In the genomic region with DNA sequence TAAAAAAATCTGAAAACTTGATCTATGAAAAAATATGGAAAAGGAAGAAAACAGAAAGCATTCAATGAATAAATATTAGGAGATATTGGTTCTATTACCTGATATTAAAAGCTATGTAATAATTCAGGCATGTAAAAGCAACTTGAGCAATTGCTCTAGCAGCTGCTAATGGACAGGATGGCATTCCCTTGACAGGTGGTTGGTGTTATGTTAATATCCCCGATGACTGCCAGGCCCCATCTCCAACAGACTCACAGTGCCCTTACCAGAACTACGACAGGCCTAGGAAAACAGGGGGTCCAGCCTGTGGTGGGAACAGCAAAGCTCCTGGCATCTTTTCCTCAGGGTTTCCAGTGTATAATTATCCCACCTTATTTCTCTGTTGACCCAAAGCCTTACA, we compare ENCODE assay signal across 15 mouse cellular contexts.
"Had no signal": no experiment of that assay in that cellular context is flagged by ENCODE, and none has a peak within 500 bp of the region (broad histone marks: within the 10 kb centered on the region; RNA-seq: fewer than 3 reads in every experiment).

No protein-coding gene starts in this region.

- H3K4me3 ChIP-seq: heart, embryonic 10.5 days; heart, embryonic 13.5 days; heart, embryonic 15.5 days; hindbrain, embryonic 13.5 days; hindbrain, embryonic 15.5 days; kidney, embryonic 15.5 days; limb, embryonic 13.5 days; limb, embryonic 15.5 days; liver, embryonic 12.5 days had no signal

- H3K27me3 ChIP-seq: heart, embryonic 13.5 days; heart, embryonic 15.5 days; hindbrain, embryonic 13.5 days; hindbrain, embryonic 15.5 days; kidney, embryonic 15.5 days; limb, embryonic 15.5 days; liver, embryonic 12.5 days had no signal

- H3K9ac ChIP-seq: heart, embryonic 13.5 days; heart, embryonic 15.5 days; hindbrain, embryonic 13.5 days; hindbrain, embryonic 15.5 days; kidney, embryonic 15.5 days; limb, embryonic 13.5 days; limb, embryonic 15.5 days; liver, embryonic 12.5 days had no signal

- H3K9me3 ChIP-seq: heart, embryonic 10.5 days; heart, embryonic 13.5 days; heart, embryonic 15.5 days; hindbrain, embryonic 13.5 days; hindbrain, embryonic 15.5 days; kidney, embryonic 15.5 days; limb, embryonic 13.5 days; limb, embryonic 15.5 days; liver, embryonic 12.5 days had no signal

- H3K4me2 ChIP-seq: heart, embryonic 13.5 days; heart, embryonic 15.5 days; hindbrain, embryonic 13.5 days; hindbrain, embryonic 15.5 days; liver, embryonic 12.5 days had no signal

- ATAC-seq: hindbrain, postnatal 0 days; intestine, embryonic 16.5 days; liver, embryonic 12.5 days had no signal

- H3K36me3 ChIP-seq: heart, embryonic 10.5 days; heart, embryonic 13.5 days; heart, embryonic 15.5 days; hindbrain, embryonic 13.5 days; hindbrain, embryonic 15.5 days; kidney, embryonic 15.5 days; limb, embryonic 13.5 days; limb, embryonic 15.5 days; liver, embryonic 12.5 days had no signal

- H3K4me1 ChIP-seq: hindbrain, embryonic 15.5 days; liver, embryonic 12.5 days had no signal

- DNase-seq: kidney, postnatal 14 days; layer of hippocampus, adult 9-11 months; layer of hippocampus, postnatal 36 days; left cerebral cortex, postnatal 4 days had no signal

- H3K27ac ChIP-seq: heart, embryonic 10.5 days; heart, embryonic 13.5 days; heart, embryonic 15.5 days; hindbrain, embryonic 13.5 days; hindbrain, embryonic 15.5 days; hindbrain, postnatal 0 days; limb, embryonic 13.5 days; limb, embryonic 15.5 days; liver, embryonic 12.5 days had no signal
